Mouse (Mus musculus) testis, postnatal 10 days (tissue): ENCODE data around the gene Cds2.
A peak's percentile ranks its signal among the peaks of the same experiment; 100 is the strongest.
"Not testable (repeated sequence)": the region's sequence is repeated elsewhere in the genome, so short reads cannot be mapped to it uniquely, and the experiment has no call there.

Experiments used
- DNase-seq: peaks from one replicate; pipeline ENCODE4 v3.0.0; 2021; ENCODE audit warnings: low spot score

Gene Cds2

GRCm38 (mm10) chr2:132292083-132292482 lies 29.1 kb downstream of the Cds2 start:
- no peak for DNase-seq

DNA sequence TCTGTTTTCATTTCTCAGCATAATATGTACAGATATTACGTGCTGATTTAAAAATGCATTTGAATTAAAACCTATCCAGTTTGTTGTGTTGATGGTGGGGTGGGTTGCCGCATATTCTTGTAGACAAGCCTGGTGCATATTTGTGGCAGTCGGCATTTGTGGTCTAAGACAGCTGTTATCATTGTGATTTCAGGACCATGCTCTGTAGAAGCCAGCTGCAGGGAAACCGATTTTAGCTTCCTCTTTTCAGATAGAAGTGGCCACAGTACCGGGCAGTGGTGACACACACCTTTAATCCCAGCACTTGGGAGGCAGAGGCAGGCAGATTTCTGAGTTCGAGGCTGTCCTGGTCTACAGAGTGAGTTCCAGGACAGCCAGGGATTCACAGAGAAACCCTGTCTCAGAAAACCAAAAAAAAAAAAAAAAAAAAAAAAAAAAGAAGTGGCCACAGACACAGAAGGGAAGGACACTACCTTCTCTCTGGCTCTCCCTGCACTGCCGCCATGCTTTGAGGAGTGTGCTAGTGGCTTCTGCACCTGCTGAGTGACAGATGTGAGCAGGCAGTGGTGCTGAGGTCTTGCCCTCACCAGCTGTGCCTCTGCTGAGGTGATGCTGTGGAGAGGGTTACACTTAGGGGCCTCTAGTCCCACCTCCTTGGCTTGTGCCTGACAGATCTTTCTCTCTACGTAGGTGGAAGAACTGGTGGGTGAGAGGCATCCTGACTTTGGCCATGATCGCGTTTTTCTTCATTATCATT lies 30.9 kb downstream of the Cds2 start:
- DNase-seq = no peak

DNA sequence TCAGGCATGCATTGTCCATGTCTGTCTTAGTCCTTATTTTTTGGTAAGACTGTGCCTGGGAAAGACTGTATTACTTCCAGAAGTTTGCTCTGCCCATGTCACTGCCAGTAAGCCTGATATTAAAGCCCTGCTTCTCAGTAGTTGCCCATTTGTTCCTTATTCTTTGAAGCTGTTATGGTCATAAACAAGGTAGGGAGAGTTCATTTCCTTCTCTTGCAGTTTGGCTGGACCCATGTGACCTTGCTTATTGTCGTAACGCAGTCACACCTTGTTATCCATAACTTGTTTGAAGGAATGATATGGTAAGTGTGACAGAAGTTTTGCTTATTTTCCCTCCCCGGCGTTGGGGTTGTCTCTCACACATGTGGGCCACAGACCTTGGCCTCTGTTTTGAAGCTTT lies 35.3 kb downstream of the Cds2 start:
- DNase-seq = no peak

GRCm38 (mm10) chr2:132301436-132301835 lies 38.5 kb downstream of the Cds2 start:
- no peak for DNase-seq

DNA sequence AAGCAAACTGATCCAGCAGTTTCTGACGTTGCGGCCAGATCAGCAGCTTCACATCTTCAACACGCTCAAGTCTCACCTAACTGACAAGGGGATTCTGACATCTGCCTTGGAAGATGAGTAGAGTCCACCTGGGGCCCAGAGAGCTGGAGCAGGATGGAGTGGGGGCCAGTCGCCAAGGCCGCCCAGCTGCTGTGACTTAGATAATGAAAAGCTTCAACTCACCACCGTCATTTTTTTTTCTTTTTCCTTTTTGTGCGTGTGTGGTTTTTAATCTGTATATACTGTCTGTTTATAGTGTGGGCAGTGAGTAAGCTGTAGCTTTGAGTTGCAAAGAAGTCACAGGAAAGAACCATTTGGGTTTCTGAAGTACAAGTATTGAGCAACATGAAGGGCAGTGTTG lies 42.2 kb downstream of the Cds2 start:
- no peak for DNase-seq

GRCm38 (mm10) chr2:132305988-132306387 lies 43.0 kb downstream of the Cds2 start:
- DNase-seq = peak; percentile 39

DNA sequence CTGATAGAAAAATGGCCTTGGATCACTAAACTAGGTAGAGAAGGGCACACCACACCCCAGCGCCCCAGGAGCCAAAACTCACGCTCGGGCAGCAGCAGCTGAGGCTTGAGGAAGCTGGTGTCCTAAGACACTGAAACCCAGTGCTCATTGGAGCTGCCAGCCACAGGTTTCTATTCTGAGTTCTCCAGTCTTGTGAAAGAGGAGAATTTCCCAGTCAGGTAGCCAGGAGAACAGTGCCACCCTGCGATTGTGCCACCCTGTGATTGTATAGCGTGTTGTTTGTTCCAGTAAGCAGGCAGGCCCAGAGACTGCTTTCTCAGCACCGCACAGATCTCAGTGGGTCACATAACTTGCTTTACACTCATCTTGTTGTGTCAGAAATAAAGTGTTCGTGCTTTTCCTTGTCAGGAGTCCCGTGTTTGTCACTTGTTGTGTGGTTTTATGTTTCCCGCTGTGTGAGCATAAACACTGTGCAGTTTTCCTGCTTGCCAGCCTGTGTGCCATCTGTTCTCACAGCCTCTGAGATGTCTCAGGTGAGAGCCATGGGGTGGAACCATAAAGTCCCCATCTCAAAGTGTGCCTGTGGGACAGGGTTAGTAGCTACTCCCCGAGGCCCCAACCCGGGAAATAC lies 44.4 kb downstream of the Cds2 start:
- DNase-seq = peak; percentile 29

- DNase-seq = no peak
Measured at GRCm38 (mm10) chr2:132308829-132309228, 45.9 kb downstream of the Cds2 start.

DNA sequence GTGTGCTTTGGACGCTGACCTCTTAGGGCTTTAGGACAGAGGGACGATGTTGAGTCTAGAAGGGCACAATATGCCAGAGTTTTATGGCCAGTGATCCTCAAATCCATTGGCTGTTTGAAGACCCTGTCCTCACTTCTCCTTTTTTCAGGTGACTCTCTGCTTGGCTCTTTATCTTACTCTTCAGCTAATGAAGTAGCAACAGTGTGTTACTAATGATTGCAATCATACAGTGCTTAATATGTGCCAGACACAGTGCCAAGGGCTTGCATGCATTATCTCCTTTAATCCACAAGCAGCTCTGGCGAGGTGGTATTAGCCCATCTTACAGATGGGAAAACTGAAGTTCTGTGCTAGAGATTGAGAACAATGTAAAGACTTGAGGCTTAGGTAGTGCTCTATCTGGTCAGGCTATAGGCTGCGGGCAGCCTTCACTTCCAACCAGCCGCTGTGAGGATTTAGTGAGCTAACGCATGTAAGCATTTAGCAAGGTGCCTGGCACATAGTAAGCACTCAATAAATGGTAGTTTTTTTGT lies 46.5 kb downstream of the Cds2 start:
- DNase-seq = no peak

DNA sequence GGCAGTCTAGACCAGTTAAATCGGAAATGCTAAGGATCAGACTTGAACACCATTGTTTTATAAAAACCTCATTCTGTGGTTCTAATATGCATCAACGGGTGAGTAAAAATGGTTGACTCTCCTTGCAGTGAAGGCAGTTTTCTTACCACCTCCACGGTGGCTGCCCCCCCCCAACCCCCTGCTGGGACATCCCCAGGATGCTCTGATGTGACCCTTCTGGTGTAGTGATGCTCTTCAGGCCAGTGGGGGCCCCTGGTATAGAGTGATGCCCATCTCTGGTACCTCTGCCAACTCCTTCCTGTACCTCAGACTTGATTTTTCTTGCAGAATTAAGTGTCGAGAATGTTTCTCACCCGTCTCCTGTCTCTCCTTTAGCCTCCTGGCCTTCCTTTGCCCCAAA lies 49.7 kb downstream of the Cds2 start:
- no peak for DNase-seq

DNA sequence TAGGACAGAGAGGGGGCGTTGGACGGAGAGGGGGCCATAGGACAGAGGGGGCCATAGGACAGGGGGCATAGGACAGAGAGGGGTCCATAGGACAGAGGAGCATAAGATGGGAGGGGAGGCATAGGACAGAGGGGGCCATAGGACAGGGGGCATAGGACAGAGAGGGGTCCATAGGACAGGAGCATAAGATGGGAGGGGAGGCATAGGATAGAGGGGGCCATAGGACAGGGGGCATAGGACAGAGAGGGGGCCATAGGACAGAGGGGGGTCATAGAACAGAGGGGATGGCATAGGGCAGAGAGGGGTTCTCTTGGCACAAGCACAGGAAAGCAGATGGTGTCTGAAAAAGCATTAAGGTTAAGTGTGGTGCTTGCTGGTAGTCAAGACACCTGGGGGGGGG lies 50.6 kb downstream of the Cds2 start:
- DNase-seq = no peak

GRCm38 (mm10) chr2:132314057-132314456 lies 51.1 kb downstream of the Cds2 start:
- not testable (repeated sequence) for DNase-seq

DNA sequence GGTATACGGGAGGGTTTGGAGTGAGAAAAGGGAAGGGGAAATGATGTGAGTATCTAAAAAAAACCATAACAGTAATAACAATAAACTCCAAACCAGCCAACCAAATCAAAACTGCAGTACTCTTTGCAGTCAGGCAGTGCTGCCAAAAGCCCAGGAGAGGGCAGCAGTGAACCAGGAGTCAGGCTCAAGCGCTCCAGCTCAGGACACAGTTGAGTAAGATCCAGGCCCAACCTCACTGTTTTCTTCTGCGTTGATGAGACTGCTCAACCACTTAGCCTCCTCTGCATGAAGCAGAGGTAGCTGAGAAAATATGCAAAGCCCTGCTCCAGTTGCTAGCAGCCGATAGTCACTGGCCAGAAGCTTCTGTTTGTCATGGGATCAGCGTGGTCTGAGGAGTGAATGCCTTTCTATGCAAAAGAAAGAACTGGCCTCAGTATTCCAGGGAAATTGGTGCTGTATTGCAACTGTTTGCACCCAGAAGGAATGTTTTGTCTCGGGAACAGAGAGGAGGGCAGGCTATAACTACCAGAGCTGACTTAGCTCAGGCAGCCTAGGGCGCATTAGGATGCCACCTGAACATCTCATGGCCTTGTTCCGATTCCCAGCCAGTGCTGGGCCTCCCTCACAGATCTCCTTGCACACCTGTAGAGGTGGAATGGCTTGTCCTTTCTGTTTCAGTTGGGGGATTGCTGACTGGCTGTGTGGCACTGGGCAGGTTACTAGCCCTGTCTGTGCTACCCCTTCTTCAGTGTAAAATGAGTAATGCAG lies 53.3 kb downstream of the Cds2 start:
- peak; percentile 75 for DNase-seq

DNA sequence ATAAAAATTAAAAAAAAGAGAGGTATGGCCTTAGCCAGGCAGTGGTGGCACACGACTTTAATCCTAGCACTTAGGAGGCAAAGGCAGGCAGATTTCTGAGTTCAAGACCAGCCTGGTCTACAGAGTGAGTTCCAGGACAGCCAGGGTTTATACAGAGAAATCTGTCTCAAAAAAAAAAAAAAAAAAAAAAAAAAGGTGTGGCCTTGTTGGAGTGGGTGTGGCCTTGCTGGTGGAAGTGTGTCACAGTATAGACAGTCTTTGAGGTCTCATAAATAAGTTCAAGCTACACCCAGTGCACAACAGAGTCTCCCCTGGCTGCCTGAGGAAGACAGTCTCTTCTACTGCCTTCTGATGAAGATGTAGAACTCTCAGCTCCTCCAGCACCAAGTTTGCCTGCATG lies 54.2 kb downstream of the Cds2 start:
- DNase-seq = peak; percentile 14

GRCm38 (mm10) chr2:132320516-132320915 lies 57.6 kb downstream of the Cds2 start:
- DNase-seq = peak; percentile 26

DNA sequence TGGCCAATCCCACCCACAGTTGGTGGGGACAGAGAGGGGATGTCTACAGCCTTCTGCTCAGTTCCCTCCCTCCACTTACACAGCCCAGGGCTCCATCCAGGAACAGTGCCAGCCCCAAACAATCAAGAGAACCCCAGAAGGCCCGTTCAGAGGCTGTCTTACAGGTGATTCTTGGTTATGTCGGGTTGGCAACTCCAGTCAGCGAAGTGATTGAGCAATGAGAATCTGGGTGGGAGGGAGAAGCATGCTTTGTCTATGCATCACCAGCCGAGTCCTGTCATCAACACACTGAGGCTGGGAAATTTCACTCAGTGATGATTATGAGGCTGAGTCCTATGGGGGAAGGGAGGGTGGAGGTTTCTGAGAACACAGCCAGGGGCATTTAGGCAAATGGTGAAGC lies 60.6 kb downstream of the Cds2 start:
- peak; percentile 33 for DNase-seq

DNA sequence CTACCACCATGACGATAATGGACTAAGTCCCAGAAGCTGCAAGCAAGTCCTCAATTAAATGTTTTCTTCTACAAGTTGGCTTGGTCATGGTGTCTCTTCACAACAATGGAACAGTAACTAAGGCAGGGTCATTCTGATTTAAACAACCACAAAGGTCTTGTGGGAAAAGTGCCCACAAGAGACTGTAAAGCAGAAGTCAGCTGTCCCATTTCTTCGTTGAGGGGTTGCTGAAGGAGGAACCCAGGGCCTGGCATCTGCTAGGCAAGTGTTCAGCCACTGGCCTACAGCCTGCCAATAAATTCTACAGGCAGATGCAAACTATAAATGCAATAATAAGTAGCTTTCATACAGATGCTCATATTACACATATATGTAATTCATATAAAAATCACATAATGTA lies 74.3 kb downstream of the Cds2 start:
- no peak for DNase-seq

DNA sequence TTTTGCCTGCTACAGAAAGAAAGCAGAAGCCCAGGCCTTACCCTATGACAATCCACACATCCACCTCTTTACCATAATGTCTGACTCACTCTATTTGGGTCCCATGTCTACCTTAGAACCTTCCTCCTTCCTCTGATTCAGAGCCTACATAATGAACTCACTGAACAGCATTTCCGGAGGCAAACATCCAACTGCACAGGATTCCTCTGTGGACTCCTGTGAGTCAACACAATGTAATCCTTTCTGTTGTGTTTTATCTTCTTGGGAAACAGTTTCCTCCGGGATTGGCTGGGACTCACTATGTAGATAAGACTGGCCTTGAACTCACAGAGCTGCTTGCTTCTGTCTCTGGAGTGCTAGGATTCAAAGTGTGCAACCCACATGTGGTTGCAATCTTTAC lies 77.4 kb downstream of the Cds2 start:
- DNase-seq = no peak

- DNase-seq = no peak
Measured at GRCm38 (mm10) chr2:132341293-132341692, 78.3 kb downstream of the Cds2 start.

DNA sequence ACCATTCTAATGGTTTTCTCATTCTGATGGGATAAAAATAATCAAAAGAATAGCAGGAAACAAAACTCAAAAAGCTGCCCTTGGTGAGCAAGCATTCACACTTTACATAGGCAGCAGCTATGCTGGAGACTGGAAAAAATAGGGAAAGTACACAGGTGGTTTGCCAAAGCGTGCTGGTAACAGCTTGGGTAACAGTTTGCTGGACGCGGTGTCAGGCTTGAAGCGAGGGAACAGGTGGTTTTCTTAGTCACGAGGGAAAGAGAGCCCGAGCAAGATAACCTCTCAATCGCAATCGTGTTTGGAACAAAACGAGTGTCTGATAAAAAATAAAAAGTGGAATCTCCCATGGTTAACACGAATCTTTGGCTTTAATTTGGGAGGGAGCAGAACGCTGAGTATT lies 80.9 kb downstream of the Cds2 start:
- no peak for DNase-seq
